Mouse (Mus musculus) ovary, adult 18-20 months (tissue): ENCODE data around the gene 5031439G07Rik.

ENCODE experiments used
- DNase-seq: peaks from one replicate; pipeline ENCODE4 v3.0.0; 2022; ENCODE audit warnings: low spot score, mixed read lengths

5031439G07Rik gene

GRCm38 (mm10) chr15:84994498-84994897, 6.1 kb upstream of the 5031439G07Rik start:
- no peak for DNase-seq

GRCm38 (mm10) chr15:84989771-84990170, 1.4 kb upstream of the 5031439G07Rik start:
- DNase-seq, result no peak

- no peak for DNase-seq
Measured at GRCm38 (mm10) chr15:84989098-84989497, 747 bp upstream of the 5031439G07Rik start.

- DNase-seq, result no peak
Measured at GRCm38 (mm10) chr15:84987020-84987815, 1.1 kb downstream of the 5031439G07Rik start.

- no peak for DNase-seq
Measured at GRCm38 (mm10) chr15:84986171-84987019, 2.0 kb downstream of the 5031439G07Rik start.

- DNase-seq, result no peak
Measured at GRCm38 (mm10) chr15:84985516-84986160, 2.7 kb downstream of the 5031439G07Rik start.

- DNase-seq, result peak; percentile 51
Measured at GRCm38 (mm10) chr15:84983721-84984120, 4.6 kb downstream of the 5031439G07Rik start.

GRCm38 (mm10) chr15:84982888-84983287, 5.5 kb downstream of the 5031439G07Rik start:
- no peak for DNase-seq

GRCm38 (mm10) chr15:84981609-84982313, 6.6 kb downstream of the 5031439G07Rik start:
- no peak for DNase-seq

- peak; percentile 37 for DNase-seq
Measured at GRCm38 (mm10) chr15:84975729-84976128, 12.6 kb downstream of the 5031439G07Rik start.

- no peak for DNase-seq
Measured at GRCm38 (mm10) chr15:84973544-84973871, 14.8 kb downstream of the 5031439G07Rik start.

- no peak for DNase-seq
Measured at GRCm38 (mm10) chr15:84972860-84973543, 15.3 kb downstream of the 5031439G07Rik start.

GRCm38 (mm10) chr15:84968534-84968933, 19.8 kb downstream of the 5031439G07Rik start:
- DNase-seq, result no peak

GRCm38 (mm10) chr15:84965575-84966360, 22.6 kb downstream of the 5031439G07Rik start:
- no peak for DNase-seq

- DNase-seq, result no peak
Measured at GRCm38 (mm10) chr15:84964771-84965170, 23.6 kb downstream of the 5031439G07Rik start.

GRCm38 (mm10) chr15:84962518-84962917, 25.8 kb downstream of the 5031439G07Rik start:
- DNase-seq, result no peak

GRCm38 (mm10) chr15:84960692-84961091, 27.7 kb downstream of the 5031439G07Rik start:
- DNase-seq, result peak; percentile 35

- no peak for DNase-seq
Measured at GRCm38 (mm10) chr15:84959891-84960290, 28.5 kb downstream of the 5031439G07Rik start.

- DNase-seq, result peak; percentile 52
Measured at GRCm38 (mm10) chr15:84958331-84958730, 30.0 kb downstream of the 5031439G07Rik start.

- no peak for DNase-seq
Measured at GRCm38 (mm10) chr15:84957851-84958250, 30.5 kb downstream of the 5031439G07Rik start.
